Mouse (Mus musculus) cerebellum, adult 11 months (tissue): Measurements from ENCODE around the gene Phyh.
"Not testable (repeated sequence)": the region's sequence is repeated elsewhere in the genome, so short reads cannot be mapped to it uniquely, and the experiment has no call there.

Experiments
- DNase-seq: peaks from one replicate; pipeline ENCODE4 v3.0.0; 2022

Phyh gene

DNA sequence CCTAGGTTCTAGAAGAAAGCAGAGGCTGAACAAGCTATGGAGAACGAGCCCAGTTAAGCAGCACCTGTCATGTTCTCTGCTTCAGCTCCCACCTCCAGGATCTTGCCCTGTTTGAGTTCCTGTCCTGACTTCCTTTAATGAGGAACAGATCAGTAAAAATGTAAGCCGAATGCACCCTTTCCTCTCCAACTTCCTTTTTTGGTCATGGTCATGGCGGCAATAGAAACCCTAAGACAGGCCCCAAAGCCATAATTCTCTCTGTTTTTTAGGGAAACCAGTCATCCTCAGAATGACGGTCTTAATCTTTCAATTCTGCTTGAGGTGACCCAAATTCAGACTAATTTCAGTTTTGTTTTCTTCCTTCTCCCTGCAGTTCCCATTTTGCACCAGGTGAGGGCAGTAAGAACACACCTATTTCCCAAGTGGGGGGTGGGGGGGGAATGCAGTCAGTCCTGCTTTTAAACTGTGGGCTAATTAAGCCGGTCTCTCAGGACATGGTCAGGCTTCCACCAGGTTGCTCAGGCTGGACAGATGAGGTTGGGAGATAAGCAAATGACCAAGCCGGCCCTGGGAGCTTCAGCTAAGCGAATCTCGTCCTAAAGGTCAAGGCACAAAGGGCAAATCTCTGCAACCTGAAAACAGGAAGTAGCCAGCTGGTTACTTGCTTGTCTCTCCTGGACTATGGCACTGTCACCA lies 1.3 kb upstream of the Phyh start:
- peak; percentile 61 for DNase-seq

DNA sequence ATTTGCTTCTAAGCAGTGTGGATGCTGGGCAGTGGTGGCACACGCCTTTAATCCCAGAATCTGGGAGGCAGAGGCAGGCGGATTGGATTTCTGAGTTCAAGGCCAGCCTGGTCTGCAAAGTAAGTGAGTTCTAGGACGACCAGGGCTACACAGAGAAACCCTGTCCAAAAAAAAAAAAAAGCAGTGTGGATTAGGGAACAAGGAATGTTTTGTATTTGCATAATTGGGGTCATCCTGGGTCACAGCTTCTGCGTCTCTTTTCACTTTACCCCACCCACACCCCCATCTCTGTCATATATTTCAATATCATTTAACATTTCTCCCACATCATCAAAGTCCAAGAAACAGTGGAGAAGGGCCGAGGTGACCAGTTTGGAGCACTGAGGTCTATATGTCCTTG lies 2.2 kb downstream of the Phyh start:
- DNase-seq, result no peak

DNA sequence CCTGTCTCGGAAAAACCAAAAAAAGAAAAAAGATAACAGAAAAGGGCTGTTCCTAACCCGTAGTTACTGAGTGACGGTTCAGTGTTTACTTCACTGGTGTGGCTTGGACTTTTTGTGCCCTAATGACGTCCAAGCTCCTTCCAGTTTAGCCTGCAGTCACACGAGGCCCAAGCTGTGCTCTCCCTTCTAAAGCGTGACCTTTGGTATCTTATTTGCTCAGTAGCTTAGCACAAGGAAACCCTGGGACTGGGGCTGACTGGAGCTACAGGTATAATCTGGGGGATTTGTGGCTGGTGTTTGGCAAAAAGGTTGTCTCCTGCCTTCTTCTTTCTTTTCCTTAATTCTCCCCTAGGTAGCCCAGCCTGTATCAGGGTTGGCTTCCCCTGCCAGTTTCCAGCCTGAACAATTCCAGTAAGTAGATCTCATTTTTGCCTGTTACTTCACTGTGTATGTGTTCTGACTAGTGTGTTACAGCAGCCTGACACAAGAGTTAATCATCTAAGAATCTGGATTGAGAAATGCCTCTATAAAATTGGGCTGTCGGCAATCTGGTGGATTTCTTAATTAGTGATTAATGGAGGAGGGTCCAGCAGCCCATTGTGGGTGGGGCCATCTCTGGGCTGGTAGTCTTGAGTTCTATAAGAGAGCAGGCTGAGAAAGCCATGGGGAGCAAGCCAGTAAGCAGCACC lies 3.8 kb downstream of the Phyh start:
- DNase-seq, result no peak

DNA sequence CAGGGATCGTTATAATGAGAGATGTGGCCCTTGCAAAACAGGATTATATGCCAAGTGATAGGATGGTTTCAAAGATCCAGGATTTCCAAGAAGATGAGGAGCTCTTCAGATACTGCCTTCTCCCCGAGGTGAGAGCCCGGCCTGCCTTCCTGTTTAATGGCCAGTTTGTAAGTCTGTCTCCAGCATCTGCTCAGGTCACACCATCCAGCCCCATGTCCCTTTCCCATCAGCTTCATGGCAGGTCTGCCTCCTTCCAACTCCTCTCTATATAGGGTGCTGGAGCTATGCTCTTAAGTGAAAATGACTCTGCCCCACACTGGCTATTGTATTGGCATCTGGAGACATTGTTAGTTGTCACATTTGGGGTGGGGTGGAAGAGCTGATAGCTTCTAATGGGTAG lies 8.6 kb downstream of the Phyh start:
- DNase-seq, result no peak

DNA sequence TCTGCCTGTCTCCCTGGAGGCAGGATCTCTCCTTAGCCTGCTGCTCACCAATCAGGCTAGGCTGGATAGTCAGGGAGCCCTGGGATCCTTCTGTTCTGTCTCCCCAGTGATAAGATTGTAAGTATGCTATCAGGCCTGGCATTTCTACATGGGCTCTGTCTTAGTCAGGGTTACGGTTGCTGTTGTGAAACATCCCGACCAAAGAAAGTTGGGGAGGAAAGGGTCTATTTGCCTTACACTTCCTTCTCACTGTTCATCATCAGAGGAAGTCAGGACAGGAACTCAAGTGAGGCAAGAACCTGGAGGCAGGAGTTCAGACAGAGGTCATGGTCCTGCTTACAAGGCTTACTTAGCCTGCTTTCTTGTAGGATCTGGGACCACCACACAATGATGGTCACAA lies 10.4 kb downstream of the Phyh start:
- DNase-seq, result no peak

DNA sequence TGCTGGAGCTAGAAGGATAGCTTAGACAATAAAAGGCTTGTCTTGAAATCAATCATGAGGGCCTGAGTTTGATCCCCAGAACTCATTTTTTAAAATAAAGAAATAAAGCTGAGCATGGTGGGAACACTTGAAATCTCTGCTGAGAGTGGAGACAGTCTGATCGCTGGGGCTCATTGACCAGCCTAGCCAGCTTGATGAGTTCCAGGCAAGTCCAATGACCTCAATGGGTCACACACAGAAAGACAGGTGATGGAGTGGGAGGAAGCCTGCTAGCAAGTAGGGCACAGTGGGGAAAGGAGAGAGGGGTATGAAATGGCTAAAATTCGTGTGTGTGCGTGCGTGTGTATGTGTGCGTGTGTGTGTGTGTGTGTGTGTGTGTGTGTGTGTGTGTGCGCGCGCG lies 15.7 kb downstream of the Phyh start:
- DNase-seq, result no peak

DNA sequence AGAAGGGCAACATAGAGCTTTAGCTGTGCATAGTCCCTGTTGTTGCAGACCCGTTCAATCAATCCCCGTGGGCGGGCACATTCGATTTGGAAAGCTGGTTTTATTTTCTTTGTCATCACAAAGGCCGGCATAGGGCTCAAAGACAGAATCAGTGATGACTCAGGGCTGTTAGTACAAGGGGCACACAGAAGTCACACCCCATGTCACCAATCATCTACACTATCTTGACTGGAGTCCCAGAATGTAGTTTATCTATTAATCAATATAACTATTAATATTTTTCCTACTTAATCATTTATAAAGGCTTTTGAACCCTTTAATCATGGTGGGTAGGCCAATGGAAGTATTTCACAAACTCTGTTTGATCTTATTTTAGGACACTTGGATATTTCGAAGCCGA lies 19.1 kb downstream of the Phyh start:
- no peak for DNase-seq

DNA sequence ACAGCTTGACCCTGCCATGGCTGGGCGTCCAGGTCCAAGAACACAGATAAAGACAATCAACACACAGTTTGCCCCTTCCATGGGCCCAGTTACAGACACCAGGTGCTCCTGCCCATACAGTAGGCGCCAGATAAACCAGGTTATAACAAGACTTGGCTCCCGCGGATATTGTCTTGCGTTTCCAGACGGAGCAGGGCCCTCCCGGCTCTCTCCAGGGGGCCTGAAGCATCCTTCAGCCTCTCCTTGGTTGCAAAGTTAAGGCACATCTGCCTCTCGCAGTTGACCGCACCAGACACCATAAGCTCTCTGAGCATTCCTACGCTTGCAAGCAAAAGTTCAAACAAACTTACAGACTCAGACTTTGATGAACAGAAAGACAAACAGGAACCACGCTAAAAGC lies 22.0 kb downstream of the Phyh start:
- DNase-seq, result no peak

DNA sequence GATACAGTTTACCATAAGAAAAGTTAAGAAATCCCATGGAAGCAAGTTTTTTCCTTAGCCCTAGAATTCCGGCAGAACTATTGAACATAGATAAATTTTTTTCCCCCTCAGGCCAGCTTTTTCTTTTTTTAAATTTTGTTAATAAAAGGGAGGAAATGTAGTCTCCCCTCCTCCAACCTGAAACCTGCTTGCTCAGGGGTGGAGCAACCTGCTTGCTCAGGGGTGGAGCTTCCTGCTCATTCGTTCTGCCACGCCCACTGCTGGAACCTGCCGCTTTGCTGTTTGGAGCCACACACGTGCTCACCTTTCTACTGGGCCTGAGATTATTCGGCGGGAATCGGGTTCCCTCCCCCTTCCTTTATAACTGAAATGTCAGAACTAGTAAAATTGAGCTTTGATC lies 30.9 kb downstream of the Phyh start:
- DNase-seq, result not testable (repeated sequence)

DNA sequence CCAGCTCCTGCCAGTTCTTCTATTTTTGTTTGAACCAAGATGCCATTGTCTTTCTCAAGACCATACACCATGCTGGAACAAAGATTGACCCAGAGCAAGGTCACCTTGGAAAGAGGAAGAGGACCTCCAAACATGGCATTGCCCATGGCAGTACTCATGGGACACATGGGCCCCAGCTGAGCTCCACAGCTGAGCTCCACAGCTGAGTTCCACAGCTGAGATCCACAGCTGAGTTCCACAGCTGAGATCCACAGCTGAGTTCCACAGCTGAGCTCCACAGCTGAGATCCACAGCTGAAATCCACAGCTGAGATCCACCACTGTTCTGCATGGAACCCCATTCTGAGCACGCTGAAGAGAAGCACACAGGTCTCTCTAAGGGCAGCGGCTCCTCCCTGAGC lies 32.2 kb downstream of the Phyh start:
- DNase-seq, result no peak

DNA sequence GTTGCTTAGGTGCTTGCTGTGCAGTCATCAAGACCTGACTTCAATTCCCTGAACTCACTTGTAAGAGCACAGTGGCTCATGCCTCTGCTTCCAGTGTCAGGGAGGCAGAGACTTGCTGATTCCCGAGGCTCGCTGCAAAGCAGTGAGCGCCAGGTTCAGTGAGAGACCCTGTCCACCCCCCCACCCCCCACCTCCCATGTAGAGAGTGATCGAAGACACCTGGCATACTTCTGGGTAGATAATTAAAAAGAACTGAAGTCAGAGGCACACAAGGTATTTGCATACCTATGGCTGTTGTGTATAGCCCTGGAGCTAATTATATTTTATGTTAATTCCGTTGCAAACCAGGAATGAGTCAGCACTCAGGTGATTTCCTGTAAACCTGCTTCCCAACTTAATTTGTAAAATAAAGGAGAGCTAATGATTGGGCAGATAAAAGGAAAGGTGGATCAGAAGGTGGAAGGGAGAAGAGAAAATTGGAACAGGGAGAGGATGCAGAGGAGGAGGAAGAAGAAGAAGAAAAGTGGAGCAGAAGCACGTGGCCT lies 35.5 kb downstream of the Phyh start:
- DNase-seq, result no peak

DNA sequence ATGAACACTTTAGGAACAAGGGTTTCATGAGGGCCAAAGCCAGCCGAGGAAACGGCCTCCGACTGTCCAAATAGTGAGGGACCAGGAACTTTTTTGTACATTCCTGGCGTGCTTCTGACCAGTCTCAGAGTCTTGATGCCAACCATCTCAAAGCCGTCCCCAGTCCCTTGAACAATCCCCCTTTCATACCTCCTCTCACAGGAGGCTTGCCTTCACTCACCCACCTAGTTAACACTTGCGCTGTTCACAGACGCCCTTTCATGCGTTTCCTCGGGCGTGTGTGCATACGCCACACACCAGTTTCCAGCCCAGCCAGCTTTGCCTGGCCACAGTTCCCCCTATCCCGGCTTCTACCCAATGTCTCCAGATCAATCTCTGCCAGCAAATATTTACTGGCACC lies 39.2 kb downstream of the Phyh start:
- no peak for DNase-seq

DNA sequence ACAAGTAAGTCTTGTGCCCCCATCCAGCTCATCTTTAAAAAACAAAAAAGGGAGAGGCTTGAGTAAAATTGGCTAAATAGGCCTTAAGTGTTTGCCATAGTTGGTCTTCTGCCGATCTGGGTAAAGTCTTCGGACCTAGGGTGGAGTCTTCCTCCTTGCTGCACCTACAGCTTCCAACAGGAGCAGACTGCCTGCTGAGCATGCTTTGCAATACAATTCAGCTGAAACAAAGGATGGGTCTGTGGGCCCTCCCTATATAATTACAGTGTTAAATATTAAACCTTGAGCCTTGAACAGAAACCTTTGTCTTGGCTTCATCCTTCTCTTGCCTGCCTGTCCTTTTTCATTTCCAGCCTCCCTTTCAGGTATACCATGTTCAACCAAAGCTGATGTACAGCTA lies 49.0 kb downstream of the Phyh start:
- no peak for DNase-seq

DNA sequence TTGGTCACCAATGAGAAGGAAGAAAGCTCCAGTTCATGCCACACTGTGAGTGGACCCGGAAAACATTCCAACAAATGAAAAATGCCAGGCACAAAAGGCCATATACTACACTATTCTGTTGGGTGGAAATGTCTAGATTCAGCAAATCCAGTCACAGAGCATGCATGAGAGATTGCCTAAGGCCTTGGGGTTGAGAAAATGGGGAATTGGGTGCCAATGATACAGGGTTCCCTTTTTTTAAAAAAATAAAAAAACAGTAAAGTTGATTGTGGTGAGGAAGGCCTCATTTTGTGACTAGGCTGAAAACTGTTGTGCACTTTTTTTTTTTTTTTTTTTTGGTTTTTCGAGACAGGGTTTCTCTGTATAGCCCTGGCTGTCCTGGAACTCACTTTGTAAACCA lies 50.3 kb downstream of the Phyh start:
- no peak for DNase-seq

DNA sequence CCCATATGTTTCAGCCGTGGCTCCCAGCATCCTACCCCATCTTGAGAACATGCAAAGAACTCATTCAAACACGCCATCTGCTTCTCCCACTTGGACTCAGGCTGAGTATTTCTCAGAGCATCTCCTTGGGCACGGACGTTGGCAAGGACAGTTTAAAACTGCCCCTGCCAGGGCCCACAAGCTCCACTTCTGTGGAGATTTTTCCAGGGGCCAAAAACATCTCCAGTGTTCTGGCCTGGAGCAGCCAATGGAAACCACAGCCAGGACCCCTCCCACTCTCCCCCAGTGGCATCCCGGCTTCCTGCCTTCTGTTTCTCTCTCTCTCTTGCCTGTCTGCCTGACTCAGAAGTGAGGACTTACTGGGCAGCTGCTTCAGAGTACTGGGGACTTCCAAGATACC lies 57.0 kb downstream of the Phyh start, which contains the start of gene Ucma:
Ucma (plus strand) TSS at position 316 of the 400 bp plus-strand sequence.
- no peak for DNase-seq

DNA sequence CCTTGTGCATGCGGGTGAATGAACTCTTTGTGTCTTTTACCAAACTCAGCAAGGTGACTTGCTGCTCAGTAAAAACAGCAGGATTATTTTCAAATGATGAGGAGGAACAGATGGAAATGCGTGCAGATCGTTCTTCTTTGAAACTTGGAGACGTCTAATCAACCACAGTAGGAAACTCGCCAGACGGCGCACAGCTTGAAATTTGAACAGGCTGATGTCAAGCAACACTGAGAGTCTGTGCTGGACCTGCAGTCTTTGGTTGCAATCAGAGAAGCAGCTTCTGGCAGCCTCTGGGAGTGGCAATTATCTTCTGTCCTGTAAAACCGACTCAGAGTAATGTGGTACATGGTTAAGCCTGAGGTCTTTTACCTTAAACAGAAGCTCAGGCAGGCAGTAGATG lies 59.3 kb downstream of the Phyh start:
- no peak for DNase-seq

DNA sequence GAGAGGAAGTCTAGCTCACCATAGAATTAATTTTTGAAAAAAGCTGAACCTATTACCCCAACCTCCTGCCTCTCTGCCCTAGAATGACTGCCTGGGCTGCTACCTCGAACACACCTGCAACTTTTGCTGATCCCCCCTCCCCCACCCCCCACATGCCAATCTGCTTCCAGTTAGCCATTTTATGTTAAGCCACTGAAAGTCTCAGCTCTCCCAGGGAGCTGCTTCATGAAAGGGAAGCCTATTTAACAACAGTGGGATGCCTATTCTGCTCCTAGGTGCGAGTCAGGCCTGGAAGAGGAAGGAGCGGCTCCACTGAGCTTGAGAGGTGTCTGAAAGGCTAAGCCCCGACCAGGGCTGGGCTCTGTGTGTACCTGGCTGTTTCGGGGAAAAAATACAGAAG lies 65.2 kb downstream of the Phyh start:
- no peak for DNase-seq

DNA sequence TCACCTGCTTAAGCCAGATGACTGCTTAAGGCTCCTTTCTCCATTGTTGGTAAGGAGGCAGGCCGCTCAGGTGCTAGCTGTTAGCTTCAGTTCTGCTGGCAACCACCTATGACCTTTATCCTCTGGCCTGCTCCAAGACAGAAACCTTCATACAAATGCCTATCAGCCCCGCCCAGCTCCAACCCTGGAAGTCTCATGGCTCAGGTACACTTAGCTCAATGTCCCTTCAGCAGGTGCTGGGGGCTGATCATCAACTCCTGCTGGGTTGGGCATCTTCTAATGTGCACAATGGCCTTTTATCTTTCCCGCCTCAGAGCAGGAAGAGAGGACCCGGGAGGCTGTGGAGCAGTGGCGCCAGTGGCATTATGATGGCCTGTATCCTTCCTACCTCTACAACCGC lies 66.2 kb downstream of the Phyh start:
- no peak for DNase-seq

DNA sequence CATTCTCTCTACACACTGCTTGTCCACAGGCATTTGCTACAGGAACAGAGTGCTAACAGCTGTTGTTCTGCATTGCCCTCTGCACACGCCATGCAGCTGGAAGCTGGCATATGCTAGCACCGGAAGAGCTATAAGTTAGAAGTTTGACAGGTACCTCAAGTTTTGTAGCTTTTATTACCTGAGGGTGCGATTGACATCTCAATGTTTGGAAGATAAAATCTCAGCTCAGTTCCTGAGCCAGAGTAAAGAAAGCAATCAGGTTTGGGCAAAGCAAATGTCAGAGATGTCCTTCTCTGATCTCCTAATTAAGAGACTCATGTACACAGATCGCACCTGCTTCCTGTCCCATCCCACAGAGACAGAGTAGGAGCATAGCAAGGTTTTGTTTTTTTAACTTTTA lies 68.0 kb downstream of the Phyh start:
- no peak for DNase-seq

DNA sequence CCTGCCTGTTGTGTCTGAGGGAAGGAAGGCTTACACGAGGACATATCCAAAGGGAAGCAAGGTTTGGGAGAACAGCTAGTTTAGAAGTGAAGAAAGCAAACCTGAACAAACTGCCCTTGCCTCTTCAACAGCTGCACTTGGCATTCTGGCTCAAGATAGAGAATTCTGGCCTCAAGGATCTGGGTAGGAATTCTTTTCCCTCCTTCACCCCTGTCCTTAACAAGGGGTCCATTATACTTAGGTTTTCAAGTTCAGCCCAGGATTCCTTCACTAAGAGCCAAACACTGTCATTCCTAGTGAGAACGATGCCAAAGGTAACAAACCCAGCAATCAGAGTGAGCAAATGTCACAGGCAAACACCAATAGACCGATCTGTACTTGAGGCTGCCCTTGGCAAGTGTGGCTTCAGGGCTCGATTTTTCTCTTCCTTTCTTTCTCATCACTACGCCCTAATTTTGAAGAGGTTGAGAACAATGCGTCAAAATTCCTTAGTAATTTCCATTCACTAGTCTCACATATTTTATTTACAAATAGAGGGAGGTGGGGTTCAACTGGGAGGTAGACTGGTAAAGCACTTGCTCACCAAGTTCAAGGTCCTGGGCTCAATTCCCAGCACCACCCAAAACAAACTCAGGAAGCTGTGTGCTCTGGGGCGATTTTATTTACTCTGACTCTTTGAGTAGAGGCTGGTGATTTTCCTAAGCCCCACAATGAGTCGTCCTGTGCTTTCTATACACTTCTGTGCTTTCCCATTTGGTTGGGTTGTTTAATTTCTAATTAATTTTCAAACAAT lies 68.8 kb downstream of the Phyh start:
- DNase-seq, result no peak
